Mouse (Mus musculus): Measurements from ENCODE around the gene Sim2. TPM values are rescaled to one million over a fixed set of nuclear protein-coding genes. Genes with fewer than 3 reads are reported as not detected.

Gene Sim2
- total RNA-seq (2021) = 10 to 100 TPM in 1 of 2 experiments, 1 to 10 TPM in 1; 2.7 to 13.0 TPM
- long read RNA-seq, experiment 1, transcript Sim2-201 (11 exons, 3,999 nt) = major isoform, 8 of 15 reads
- long read RNA-seq, experiment 1, partial matches to known transcripts = 1 of 15 reads
- long read RNA-seq, experiment 1, other reads (novel, unspliced or antisense) = 6 of 15 reads
- long read RNA-seq, experiment 2, transcript Sim2-201 (11 exons, 3,999 nt) = major isoform, 12 of 15 reads
- long read RNA-seq, experiment 2, partial matches to known transcripts = 2 of 15 reads
- long read RNA-seq, experiment 2, other reads (novel, unspliced or antisense) = 1 of 15 reads

DNA sequence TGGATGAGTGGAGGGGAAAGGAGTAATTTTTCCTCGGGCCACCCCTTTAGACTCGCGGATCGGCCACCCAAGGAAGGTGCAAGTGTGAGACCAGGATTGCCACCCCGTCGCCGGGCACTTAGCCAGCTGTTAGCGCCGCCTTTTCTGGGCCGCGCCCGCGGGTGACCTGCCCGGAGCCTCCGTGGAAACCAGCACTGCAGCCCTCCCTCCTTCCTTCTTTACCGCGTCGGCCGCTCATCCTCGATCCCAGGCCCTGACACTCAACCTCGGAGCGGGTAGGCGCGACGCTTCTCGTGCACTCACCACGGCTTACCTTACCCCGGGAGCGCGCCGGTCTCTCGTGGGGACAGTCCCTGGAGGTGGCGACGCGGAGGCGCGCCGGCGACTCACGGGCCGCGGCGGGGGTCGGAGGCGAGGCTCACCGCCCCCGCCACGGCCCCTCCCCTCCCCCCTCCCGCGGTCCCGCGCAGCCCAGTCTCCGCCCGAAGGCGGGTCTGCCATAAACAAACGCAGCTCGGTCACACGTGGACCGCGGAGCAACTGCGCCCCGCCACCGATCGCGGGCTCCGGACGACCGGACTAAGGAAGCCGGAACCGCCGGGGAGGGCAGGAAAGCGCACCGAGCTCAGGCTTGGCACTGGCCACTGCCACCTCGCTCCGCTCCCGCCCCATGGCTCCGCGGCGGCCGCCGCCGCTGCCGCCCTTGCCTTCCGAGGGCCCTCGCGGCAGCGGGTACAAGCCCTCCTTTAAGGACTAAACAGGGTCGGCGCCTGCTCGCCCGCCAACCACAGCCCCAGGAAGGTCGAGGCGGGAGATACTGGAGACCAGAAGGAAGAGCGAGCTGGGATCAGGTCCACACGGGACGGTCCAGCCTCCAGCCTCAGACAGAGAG, at the start of gene Sim2:
TSS of gene Sim2 (plus strand) at position 221 of the 892 bp plus-strand sequence.
- DNase-seq = peak; percentile 47

DNA sequence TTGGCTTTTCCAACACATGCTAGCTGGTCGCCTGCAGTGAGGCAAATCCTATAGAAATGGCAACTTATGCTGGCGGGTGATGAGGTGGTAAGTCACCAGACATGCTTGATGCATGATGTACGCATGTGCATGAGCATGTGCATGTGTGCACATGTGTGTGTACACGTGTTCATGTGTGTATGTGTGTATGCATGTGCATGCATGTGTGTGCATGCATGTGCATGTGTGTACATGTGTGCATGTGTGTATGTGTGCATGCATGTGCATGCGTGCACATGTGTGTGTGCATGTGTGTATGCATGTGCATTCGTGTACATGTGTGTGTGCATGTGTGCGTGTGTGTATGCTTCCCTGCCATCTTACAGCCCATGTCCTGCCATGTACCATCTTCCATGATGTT, 47.5 kb upstream of the Sim2 start:
- DNase-seq = no peak

DNA sequence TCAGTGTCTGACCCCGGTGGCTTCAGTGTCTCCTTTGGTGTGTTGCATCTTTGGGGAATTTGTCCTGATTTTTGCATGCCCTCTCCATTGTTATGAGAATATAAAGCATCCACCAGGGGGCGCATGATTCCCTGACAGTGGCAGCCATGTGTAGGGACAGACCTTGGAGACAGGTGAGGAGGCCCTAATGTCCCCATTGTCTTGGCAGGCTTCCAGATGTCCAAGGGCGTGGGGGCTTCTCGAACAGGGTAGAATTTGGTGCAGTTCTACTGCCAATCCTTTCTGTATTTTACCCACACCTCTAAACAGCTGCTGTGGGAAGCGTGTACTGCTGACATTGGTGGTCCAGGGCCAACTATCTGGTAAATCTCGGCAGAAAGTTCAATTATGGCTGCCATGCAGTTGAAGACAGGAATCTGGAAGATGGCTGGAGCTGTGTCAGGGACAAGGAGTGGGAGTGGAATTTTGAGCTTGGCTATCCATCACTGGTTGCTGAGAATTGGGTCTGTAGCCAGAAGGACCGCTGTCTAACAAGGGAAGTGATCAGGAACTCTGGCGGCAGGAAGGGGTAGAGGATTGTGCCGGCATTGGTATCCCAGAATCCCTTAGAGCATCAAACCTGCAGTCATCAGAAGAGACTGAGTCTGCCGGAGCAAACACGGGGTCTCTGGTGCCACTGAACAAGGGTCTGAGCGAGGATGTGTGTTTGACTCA, 46.3 kb upstream of the Sim2 start:
- no peak for DNase-seq

DNA sequence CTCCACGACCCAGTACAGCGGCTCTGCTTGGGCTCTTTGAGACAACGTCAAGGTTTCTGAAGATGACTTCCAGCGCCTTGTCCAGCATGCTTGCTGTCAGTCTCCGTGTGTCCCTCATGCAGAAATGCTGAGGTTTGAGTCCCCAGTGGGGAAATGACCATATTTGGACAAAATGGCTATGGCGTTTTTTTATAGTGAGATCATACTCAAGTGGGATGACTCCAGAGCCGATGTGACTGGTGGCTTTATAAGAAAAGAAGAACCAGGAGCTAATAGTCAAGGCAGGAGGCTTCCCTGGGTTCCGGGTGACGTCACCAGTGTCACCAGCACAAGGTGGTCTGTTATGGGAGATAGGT, 45.8 kb upstream of the Sim2 start:
- no peak for DNase-seq

DNA sequence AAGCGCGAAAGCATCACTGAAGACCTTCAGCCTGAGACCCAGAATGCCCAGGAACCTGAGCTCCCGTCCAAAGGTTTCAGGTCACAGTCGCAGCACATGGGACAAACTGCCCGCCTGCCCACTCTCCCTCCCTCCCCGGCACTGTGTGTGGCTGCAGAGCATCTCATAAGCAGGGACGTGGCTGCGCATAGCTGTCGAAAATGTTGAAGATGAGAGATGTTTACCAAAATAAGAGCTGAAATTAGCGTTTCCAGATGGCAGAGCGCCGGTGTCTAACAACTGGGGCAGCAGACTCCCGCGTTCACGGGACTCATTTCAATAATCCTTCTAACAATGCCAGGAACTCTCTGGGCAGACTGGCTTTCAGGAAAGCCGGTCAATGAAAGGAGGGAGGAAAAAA, 44.2 kb upstream of the Sim2 start:
- no peak for DNase-seq

DNA sequence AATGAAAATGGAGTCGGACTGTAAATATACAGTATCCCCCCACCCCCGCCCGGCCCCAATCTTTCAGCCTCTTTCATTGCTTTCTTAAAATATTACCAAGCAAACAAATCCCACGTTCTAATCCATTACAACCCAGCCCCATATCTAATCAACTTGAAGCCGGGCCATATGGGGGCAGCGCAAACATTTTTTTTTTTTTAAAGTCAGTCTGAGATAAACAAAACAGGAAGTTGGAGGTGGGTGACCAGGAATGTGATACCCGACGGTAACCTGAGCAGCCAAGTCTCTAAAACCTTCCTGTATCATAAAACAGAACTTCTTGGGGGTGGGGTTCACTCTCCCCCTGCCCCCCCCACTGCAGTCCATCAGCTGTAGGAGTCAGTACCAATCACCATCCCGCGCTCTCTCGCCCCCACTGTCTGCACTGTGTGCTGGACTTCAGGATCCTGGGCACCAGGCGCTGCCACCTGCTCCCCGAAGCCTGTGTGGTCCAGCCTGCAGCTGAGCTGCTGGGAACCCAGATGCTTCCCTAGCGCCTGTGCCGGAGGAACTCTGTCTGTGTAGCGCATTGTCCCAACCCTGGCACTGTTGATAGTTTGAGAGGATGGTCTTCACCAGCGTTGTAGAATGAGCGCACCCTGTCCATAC, 43.5 kb upstream of the Sim2 start:
- no peak for DNase-seq

DNA sequence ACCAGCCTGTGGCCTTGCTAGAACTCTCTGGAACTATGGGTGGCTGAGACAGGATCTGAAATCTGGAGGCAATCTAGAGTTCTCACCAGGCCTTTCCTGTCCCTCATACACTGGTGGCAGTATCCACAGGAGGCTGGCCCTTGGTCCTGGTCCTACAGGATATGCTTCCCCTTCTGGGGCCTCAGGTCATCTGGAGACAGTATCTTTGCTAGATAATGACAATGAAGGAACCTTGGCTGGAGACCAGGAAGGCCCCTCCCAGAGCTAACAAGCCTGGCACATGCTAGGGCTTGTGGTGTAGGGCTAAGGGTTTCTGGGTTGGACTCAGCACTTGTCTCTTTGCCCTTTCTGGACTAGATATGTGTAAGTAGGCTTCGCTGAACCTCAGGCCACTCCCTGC, 40.9 kb upstream of the Sim2 start:
- DNase-seq = no peak

DNA sequence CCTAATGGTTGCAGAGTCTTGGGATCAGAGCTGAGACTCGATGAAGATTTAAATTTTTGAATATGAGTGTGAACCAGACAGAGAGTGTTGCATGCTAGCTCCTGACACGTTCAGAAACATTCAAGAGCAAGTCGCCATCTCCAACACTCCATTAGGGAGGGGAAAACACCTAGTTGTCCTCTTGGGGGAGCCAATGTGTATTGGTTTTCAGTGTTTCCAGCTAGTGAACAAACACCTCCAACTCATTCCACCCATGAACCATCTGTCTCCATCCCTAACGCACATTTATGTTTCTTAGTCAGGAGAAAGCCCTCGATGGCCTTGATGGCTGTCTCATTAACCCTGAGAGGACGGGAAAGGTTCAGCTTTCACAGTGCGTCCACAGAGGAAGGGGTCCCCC, 39.7 kb upstream of the Sim2 start:
- DNase-seq = no peak

DNA sequence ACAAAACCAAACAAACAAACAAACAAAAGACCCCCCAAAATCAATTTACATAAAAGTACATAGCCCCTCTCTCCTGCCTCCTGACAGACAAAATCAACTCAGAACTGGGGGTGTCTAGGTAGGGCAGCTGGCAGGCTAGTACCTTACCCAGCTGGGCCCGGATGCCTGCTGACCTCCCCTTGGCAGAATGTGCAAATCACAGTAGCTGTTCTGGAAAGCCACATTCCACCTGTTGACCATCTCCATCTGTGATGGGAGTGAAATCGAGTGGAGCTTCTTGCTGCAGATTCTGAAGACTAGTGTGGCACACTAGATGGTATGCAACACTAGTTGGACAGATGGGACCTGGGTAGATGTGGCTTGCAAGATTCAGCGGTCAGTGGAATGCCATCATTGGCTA, 34.4 kb upstream of the Sim2 start:
- no peak for DNase-seq

DNA sequence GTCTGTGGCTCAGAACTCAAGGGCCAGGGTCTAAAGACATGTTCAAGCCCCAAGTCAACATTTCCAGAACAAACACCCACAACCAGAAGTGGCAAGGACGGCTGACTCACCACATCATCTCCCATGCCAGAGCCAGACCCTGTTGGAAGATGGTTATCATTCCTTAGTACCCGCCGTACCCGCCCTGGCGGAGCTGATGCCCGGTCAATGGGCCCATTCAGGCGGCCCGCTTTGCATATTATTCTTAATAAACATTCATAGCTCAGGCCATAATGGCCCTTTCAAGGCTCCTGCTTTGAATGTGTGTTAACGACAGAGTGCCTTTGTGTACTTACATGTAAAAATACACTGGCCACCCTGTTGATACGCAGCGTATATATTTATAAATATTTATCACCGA, 29.6 kb upstream of the Sim2 start:
- DNase-seq = no peak

DNA sequence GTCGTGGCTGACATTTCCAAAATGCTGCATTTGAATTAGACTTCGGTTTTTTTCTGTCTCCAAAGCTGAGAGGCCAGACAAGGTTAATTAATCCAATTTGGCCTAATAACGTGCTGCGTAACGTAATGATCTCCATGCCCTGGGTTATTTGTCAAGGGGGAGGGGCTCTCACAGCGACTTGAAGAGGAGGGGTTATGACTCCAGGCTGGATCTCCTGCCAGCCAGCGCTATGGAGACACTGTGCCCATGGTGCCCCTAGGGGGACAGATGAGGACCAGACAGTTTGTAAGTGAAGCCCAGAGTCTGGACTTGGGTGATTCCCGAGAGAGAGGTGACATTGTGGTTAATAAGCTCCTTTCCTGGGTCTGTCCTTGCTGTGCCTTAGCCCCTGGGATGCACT, 29.2 kb upstream of the Sim2 start:
- DNase-seq = no peak

DNA sequence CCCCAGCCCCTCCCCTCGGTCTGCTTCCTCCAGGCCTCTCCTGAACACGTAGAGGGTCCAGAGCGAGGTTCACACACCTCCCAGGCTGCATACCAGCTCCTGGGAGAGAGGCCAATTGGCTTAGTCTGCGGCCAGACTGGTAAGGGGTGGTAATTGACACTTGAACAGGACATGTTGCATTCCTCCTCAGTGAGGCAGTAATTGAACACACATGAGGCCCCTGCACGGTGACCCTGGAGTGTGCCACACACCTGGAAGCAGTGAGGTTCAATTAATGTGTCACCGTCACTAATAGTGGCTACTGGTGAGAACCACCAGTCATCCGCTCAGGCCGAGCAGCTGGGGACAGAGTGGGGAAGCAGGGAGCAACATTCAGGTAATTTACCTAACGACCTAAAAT, 24.9 kb upstream of the Sim2 start:
- no peak for DNase-seq

DNA sequence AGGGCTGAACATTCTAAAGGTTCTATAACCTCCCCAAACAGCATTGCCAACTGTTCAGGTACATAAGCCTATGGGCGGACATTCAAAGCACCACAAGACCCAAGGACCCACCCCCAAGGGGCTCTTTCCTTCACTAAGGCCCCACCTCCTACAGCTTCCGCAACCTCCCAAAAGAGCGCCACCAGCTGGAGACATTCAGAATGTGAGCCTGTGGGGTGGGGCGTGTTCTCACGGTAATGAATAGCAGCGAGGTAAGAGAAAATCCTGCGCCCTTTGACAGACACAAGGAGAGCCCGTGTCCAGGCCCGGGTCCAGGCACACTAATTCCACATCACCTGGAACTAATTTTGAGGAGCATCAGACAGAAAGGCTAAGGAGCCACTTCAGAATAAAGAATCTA, 20.5 kb upstream of the Sim2 start:
- no peak for DNase-seq

DNA sequence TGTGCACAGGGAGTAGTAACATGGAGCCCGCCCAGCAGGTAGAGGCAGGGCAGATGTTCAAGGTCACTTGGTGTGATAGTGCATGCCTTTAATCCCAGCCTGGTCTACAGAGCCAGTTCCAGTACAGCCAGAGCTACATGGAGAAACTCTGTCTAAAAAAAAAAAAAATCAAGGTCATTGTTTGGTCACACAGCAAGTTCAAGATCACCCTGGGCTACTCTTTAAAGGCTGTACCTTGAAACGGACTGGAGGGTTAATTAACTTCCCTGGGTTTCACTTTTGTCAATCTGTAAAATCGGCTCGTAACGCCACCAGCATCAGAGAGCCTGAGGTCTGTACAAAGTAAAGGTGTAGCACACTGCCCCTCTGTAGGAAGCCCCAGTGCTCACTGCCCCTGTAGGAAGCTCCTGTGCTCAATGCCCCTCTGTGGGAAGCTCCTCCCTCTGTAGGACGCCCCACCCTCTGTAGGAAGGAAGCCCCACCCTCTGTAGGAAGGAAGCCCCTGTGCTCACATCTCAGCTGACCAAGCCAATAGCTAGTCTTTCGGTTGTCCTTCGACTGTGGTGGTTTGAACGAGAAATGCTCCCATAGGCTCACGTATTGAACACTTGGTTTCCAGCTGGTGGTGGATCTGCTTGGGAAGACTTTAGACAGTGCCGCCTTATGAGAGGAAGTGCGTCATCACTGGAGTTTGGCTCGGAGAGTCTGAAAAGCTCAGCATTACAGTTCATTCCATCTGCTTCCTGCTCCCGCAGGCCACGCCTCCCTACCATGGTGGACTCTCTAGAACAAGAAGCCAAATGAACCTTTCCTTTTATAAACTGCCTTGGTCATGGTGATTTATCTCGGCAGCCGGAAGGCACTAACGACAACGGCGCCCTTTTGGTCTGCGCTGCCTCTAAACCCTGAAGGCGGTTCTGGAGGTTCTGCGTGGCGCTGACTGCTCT, 18.7 kb upstream of the Sim2 start:
- no peak for DNase-seq

DNA sequence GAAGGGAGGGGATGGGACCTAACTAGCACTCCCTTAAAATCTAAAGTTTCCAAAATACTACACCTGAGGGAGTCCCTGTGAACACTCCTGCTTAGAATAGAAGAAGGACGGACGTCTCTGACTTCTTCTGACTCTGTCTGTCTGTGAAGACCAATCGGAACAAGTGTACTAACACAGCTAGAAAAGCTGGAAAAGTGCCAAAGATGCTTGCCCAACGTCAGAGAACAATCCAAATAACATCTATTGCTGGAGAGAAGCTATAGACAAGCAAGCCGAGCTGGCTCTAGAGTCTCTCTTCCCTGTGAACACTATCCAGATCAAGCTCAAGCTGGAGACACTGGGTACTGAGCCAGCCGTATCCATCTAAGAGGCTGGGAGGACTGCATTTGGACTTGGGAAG, 18.0 kb upstream of the Sim2 start:
- DNase-seq = no peak

DNA sequence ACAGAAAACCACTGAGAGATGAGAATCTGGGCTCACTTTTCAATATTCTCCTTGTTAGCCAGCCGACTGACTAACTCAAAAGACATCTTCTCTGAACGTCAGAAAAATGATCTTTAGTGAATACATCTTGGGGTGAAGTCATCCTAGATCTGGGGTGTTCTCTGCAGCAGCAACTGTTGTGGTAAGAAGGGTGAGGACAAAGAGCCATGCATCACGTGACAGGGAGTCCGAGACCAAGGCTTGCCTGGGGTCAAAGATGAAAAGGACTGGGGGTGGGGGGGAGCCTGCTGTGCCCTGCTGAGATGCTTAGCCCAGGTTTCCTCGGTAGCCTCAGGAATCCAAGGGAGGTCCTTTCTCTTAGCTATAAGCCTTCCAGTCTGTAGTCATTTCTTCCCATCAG, 17.5 kb upstream of the Sim2 start:
- DNase-seq = no peak

DNA sequence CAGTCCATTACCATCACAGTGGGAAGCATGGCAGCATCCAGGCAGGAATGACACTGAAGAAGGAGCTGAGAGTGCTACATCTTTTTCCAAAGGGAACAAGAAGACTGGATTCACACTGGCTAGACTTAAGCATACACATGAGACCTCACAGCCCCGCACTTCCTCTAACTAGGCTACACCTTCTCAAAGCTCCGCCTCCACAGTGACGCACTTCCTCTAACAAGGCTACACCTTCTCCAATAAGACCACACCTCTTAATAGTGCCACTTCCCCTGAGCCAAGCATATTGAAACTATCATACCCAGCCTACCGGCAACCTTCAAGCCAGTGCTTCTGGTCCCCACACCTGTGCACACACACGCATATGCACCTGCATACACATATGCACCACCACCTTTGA, 15.7 kb upstream of the Sim2 start:
- no peak for DNase-seq

DNA sequence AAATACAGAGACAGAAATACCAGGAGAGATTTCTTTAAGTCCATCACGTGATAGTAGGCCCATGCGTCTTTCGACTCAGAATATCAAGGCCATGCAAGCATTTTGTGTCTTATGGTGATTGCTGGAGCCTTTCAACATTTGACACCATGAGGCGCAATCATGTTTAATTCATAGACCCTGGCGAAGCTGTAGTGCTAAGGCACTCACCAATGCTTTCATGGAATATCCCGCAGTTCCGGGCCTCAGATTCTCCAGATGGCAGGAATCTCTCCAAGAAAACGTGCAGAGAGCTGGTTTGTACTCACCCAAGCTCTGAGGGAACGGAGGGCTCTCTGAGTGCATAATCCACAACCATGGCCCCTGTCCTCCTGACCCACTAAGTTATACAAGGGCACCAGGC, 13.8 kb upstream of the Sim2 start:
- DNase-seq = no peak

DNA sequence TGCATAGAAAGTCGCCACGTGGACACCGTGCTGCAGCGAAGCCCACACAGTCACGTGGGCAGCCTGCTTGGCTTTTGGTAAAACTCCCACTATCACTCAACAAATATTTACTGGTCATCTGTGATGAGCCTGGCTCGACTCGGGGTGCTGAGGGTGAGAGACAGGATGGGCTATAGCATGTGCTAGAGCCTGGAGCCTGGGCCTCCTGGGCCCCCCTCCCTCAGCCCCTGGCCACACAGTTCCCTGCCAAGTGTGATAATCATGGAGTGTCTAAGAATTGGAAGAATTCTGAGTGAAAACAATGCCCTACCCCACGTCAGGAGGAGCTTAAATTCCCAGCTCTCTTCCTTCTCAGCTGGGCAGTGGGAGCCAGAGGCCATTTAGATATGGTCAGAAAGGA, 13.3 kb upstream of the Sim2 start:
- DNase-seq = no peak

DNA sequence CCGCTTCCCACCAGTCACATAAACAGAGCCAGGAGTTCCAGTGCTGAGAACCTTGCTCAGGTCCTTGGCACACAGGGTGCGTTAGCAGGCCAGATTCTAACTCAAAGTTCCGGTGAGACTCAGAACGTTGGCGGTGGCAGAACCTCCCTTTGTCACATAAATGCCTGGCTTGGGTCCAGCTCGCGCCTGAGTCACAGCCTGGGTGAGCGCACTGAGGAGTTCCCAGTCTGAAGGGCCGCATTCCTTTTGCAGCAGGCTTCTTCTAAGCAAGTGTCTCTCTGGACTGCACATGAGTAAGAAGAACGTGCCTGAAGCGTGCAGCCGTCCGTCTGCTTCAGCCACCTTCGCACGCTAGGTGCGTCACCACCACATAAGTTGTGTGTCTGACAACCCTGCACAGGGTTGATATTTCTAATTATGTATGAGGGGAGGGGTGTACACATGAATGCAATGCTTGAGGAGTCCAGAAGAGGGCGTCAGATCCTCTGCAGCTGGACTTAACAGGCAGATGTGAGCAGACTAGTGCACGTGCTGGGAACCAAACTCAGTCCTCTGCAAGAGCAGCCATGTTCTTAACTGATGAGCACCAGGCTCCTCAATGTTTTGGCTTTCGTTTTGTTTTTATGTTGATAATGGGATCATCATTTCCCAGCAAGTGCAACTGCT, 9.2 kb upstream of the Sim2 start:
- DNase-seq = no peak

Data from gastrocnemius, postnatal 25 days (tissue).